ENCODE assay signal across 22 mouse cellular contexts in the genomic region with DNA sequence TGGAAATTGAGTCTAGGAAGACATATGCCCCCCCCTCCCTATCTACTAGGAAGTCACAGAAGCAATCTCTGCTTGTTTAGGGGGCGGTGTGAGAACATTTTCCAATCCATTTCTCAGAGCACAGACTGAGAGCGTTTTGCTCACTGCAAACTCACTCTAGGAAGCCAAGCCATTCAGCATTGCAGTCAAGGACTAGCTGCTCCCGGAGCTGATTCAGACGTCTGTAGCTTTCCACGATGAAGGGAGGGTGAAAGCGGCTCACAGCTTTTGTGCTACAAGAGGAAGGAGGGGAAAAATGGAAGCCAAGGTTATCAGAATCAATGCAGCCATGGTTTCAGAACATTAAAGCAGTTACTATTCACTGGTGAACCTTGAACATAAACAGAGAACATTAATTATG. TPM values are rescaled to one million over a fixed set of nuclear protein-coding genes. Genes with fewer than 3 reads are reported as not detected.
DNase-seq lines count a peak whose midpoint lies in the region; ATAC-seq lines count a peak whose summit lies in the region.
"Had no signal": no experiment of that assay in that cellular context is flagged by ENCODE, and none has a peak within 500 bp of the region (broad histone marks: within the 10 kb centered on the region; RNA-seq: fewer than 3 reads in every experiment).

No protein-coding gene starts in this region.

- peak; percentile 73; the same call in 1 of the 2 replicates for ATAC-seq in frontal cortex, adult (ENCODE audit: low TSS enrichment)
- ATAC-seq: forebrain, embryonic 13.5 days; forebrain, embryonic 16.5 days; Patski had no signal

- DNase-seq in frontal cortex, postnatal 36 days (ENCODE audit: low spot score in 2 of 2) = no peak
- peak; percentile 49 for DNase-seq in adrenal gland, adult 8-10 months
- peak; percentile 36 for DNase-seq in adrenal gland, postnatal 25 days
- peak; percentile 26 for DNase-seq in telencephalon, adult 2 months (ENCODE audit: low read depth, low spot score)
- no peak for DNase-seq in ovary, postnatal 36 days (ENCODE audit: low spot score)
- DNase-seq in neural tube, embryonic 10.5 days (ENCODE audit: extremely low spot score, low spot score) = no peak
- DNase-seq: B cell, adult 2 months; cerebellum, adult 18-20 months; cerebellum, adult 9-10 months; cerebellum, postnatal 14 days; gastrocnemius, postnatal 25 days; heart, adult 2 months; kidney, adult 11 months had no signal

RNA-seq across cellular contexts. Expression of gene Gm20379, which starts 42.2 kb away (rescaled TPM):
- not detected for total RNA-seq in adrenal gland, adult 8-10 months (2022)
- total RNA-seq in adrenal gland, postnatal 25 days (2021) = not detected in 2 replicates
- total RNA-seq: CH12.LX; G1E; gastrocnemius, adult 8-10 months; gastrocnemius, postnatal 25 days; heart, adult 2 months; heart, postnatal 25 days; hematopoietic stem cell, adult 5-6 weeks had no signal

Comparison
In these comparisons a context has a peak if more than half of its experiments do, and no peak if none do; other contexts are left out.
1. DNase-seq: peak in adrenal gland, adult 8-10 months (single experiment), adrenal gland, postnatal 25 days (single experiment) and telencephalon, adult 2 months (single experiment); none in frontal cortex, postnatal 36 days (0 of 2), ovary, postnatal 36 days (single experiment) and neural tube, embryonic 10.5 days (single experiment).